Mouse (Mus musculus) ES-Bruce4 (cell line): ENCODE data around the gene Zdhhc21. TPM values are rescaled to one million over a fixed set of nuclear protein-coding genes. Genes with fewer than 3 reads are reported as not detected.
A peak's percentile ranks its signal among the peaks of the same experiment; 100 is the strongest.

Experiments
- H3K27ac ChIP-seq: 2 replicates; pipeline ENCODE4 v1.5.1; 2012; ENCODE audit warnings: low read length, inconsistent platforms; ENCODE audit not compliant: insufficient read depth
- H3K27me3 ChIP-seq: 2 replicates; pipeline ENCODE4 v1.6.1; 2012; ENCODE audit warnings: mild to moderate bottlenecking, low read length, inconsistent platforms; ENCODE audit not compliant: control insufficient read depth, poor library complexity, insufficient read depth, severe bottlenecking
- H3K36me3 ChIP-seq: 2 replicates; pipeline ENCODE4 v1.6.1; 2012; ENCODE audit warnings: inconsistent platforms, mild to moderate bottlenecking, low read length, moderate library complexity; ENCODE audit not compliant: control insufficient read depth, poor library complexity, insufficient read depth, severe bottlenecking
- H3K4me1 ChIP-seq: one replicate; pipeline ENCODE4 v1.8.1; 2011; ENCODE audit warnings: low read length; ENCODE audit not compliant: control insufficient read depth, insufficient read depth
- H3K4me3 ChIP-seq: 2 replicates; pipeline ENCODE4 v1.5.1; 2011; ENCODE audit warnings: low read depth, mild to moderate bottlenecking, low read length
- H3K9ac ChIP-seq: 2 replicates; pipeline ENCODE4 v1.6.1; 2012; ENCODE audit warnings: low read depth, mild to moderate bottlenecking, inconsistent platforms; ENCODE audit not compliant: poor library complexity, severe bottlenecking
- H3K9me3 ChIP-seq: replicated peaks from 2 replicates; pipeline ENCODE4 v1.6.1; 2012; ENCODE audit warnings: mild to moderate bottlenecking, low read length, inconsistent platforms; ENCODE audit not compliant: control insufficient read depth, poor library complexity, insufficient read depth, severe bottlenecking
- CTCF ChIP-seq: IDR thresholded peaks from one replicate; pipeline ENCODE4 v1.8.1; 2011; ENCODE audit warnings: low read depth, low read length
- EP300 ChIP-seq: IDR thresholded peaks from 2 replicates; pipeline ENCODE4 v1.6.1; 2011; ENCODE audit warnings: low read depth, low read length; ENCODE audit not compliant: insufficient read depth
- POLR2A ChIP-seq: IDR thresholded peaks from one replicate; pipeline ENCODE4 v1.8.1; 2011; ENCODE audit warnings: low read length; ENCODE audit not compliant: insufficient read depth
- polyA plus RNA-seq: library from polyadenylated mRNA; stranded (reverse); fragments of >200 nt; gene quantifications from 2 replicates; pipeline ENCODE4 v1.2.4, GENCODE M21; 2011; ENCODE audit warnings: low read depth; ENCODE audit not compliant: missing spikeins, insufficient read depth, insufficient read length

Gene Zdhhc21
- polyA plus RNA-seq, 1 experiment = 41.6 TPM

DNA sequence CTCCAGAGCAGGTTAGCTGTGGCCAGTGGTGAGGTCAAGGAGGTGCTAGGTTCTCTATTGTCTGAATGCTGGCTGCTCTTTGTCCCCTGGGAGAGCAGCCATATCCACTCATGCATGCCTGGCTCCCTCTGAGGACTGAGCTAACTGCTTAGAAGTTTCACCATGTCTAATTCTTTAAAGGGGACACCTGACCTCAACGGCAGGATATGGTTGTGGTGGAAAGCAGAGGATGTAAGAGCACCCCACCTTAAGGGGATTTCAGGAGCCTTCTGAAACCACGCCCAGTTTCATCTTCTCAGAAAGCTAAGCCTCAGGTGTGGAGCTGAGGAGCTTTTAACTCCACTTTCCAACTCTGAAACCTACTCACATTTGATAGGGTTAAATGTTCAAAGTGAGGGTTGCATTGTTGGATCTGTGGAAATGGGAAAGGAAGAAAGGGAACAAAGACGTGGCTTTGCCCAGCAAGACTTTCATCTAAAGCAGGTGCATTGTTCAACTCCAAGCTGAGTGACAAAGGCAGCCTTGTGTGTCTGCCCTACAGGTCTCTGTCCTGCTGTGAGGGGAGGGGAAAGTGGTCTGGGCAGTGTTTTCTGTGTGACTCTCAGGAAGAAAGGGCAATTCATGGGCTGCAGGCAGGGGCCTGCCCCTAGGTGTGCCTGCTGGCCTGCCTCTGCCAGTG is 104.0 kb downstream of the Zdhhc21 start:
- Histone ChIP-seq H3K9ac (no peak overlapping the region), H3K9me3 (no peaks in the 10 kb centered on the region), H3K27me3 (no peaks in the 10 kb centered on the region), H3K4me3 (no peak overlapping the region), H3K4me1 (no peaks in the 10 kb centered on the region), H3K27ac (no peak overlapping the region; the same call in 1 of the 2 replicates), H3K36me3 (no peaks in the 10 kb centered on the region)
- TF ChIP-seq POLR2A (no peak), EP300 (0 out of 2 replicates have a peak, but pooled peaks have one; percentile 59), CTCF (no peak)

Other genes with a start within 250 kb of the Zdhhc21 start
- gene Nfib, start 154.2 kb downstream of the Zdhhc21 start, polyA plus RNA-seq = 4.3 and 4.6 TPM in 2 replicates
- gene Cer1, start 25.2 kb upstream of the Zdhhc21 start, polyA plus RNA-seq = 4.5 and 5.0 TPM in 2 replicates
- 0.64 and 0.73 TPM in 2 replicates for gene Frem1, start 192.4 kb upstream of the Zdhhc21 start, polyA plus RNA-seq